8 mouse cellular contexts compared by ENCODE assay signal in the genomic region with DNA sequence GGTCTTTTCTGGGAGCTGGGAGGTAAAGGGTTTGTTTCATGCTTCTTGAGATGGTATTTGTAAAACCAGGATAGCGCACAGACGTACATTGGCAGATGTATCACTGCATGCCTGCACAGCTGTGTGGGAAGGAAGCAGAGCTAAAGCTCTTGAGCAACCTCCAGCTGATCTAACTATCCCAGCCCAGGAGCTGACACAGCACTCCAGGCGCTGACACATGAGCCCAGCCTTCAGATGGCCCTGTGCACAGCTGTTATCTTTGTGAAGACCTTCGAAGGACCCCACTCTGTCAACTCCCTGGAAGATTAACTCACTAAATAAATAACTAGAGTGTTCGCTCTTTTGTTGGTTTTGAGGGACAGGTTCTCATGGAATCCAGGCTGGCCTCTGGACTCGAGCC. TPM values are rescaled to one million over a fixed set of nuclear protein-coding genes. Genes with fewer than 3 reads are reported as not detected.
DNase-seq lines count a peak whose midpoint lies in the region; ATAC-seq and TF ChIP-seq lines count a peak whose summit lies in the region.

No protein-coding gene starts in this region.

- H3K36me3 ChIP-seq in heart, embryonic 16.5 days (ENCODE audit: control insufficient read depth, insufficient read depth), result no peaks in the 10 kb centered on the region
- no peaks in the 10 kb centered on the region for H3K36me3 ChIP-seq in liver, embryonic 15.5 days (replicated peaks)
- no peaks in the 10 kb centered on the region for H3K36me3 ChIP-seq in hindbrain, embryonic 11.5 days (ENCODE audit: control insufficient read depth, insufficient read depth, low read length)

- no peak overlapping the region for H3K4me2 ChIP-seq in heart, embryonic 16.5 days (ENCODE audit: low read depth, low read length)
- H3K4me2 ChIP-seq in liver, embryonic 15.5 days, result no peak overlapping the region
- no peak overlapping the region for H3K4me2 ChIP-seq in hindbrain, embryonic 11.5 days (replicated peaks; ENCODE audit: low read depth, low read length)

- H3K27ac ChIP-seq in heart, embryonic 16.5 days (ENCODE audit: low read length), result peak overlapping the region; percentile 67
- no peak overlapping the region for H3K27ac ChIP-seq in liver, embryonic 15.5 days (replicated peaks)
- H3K27ac ChIP-seq in cerebellum, adult 2 months (ENCODE audit: insufficient read depth, low read length), result no peak overlapping the region
- H3K27ac ChIP-seq in hindbrain, embryonic 11.5 days (ENCODE audit: low read depth, low read length), result no peak overlapping the region

- no peak overlapping the region for H3K9ac ChIP-seq in heart, embryonic 16.5 days (ENCODE audit: low read length)
- H3K9ac ChIP-seq in liver, embryonic 15.5 days, result no peak overlapping the region
- no peak overlapping the region for H3K9ac ChIP-seq in hindbrain, embryonic 11.5 days (ENCODE audit: low read depth, low read length)

- peaks cover 22% of the 10 kb centered on the region for H3K4me1 ChIP-seq in heart, embryonic 16.5 days (ENCODE audit: control insufficient read depth, insufficient read depth, low read length)
- peaks cover 15% of the 10 kb centered on the region for H3K4me1 ChIP-seq in liver, embryonic 15.5 days (replicated peaks)
- H3K4me1 ChIP-seq in cerebellum, adult 2 months (ENCODE audit: control insufficient read depth, insufficient read depth, low read length), result no peaks in the 10 kb centered on the region
- no peaks in the 10 kb centered on the region for H3K4me1 ChIP-seq in hindbrain, embryonic 11.5 days (replicated peaks; ENCODE audit: control insufficient read depth, insufficient read depth, low read length)

- no peak overlapping the region for H3K4me3 ChIP-seq in heart, embryonic 16.5 days (ENCODE audit: low read length)
- no peak overlapping the region for H3K4me3 ChIP-seq in liver, embryonic 15.5 days (replicated peaks)
- H3K4me3 ChIP-seq in cerebellum, adult 2 months (replicated peaks; ENCODE audit: insufficient read depth, low read depth, low read length), result no peak overlapping the region
- H3K4me3 ChIP-seq in hindbrain, embryonic 11.5 days (ENCODE audit: low read depth, low read length), result no peak overlapping the region

- peak; percentile 66 for DNase-seq in 416B (ENCODE audit: low read depth)
- DNase-seq in adrenal gland, postnatal 25 days, result peak; percentile 23
- DNase-seq in right cerebral cortex, postnatal 25 days, result no peak
- no peak for DNase-seq in cerebellum, adult 2 months
- no peak for DNase-seq in thymus, adult 18-20 months
- no peak for DNase-seq in hindbrain, embryonic 11.5 days (ENCODE audit: low spot score)

- H3K27me3 ChIP-seq in heart, embryonic 16.5 days (ENCODE audit: control insufficient read depth, insufficient read depth, low read length), result no peaks in the 10 kb centered on the region
- no peaks in the 10 kb centered on the region for H3K27me3 ChIP-seq in liver, embryonic 15.5 days
- H3K27me3 ChIP-seq in cerebellum, adult 2 months (ENCODE audit: control insufficient read depth, insufficient read depth, low read length), result no peaks in the 10 kb centered on the region
- H3K27me3 ChIP-seq in hindbrain, embryonic 11.5 days (ENCODE audit: control insufficient read depth, insufficient read depth, low read length), result no peaks in the 10 kb centered on the region

- TF ChIP-seq CTCF in cerebellum, adult 2 months (IDR thresholded peaks at IDR 0.05; ENCODE audit: borderline replicate concordance, insufficient read depth, low read depth, low read length), result no peak

- no peak for TF ChIP-seq POLR2A in cerebellum, adult 2 months (IDR thresholded peaks at IDR 0.05; ENCODE audit: borderline replicate concordance, insufficient read depth, low read length)

- 23% methylated on average over 6 of the region's 6 CpGs for whole genome bisulfite sequencing in heart, embryonic 16.5 days
- WGBS in liver, embryonic 15.5 days (ENCODE audit: insufficient replicate concordance), result 25% methylated on average over 6 of the region's 6 CpGs
- 72% methylated on average over 6 of the region's 6 CpGs for WGBS in cerebellum, adult 2 months
- 64% methylated on average over 6 of the region's 6 CpGs for WGBS in hindbrain, embryonic 11.5 days

- no peaks in the 10 kb centered on the region; the same call in 1 of the 2 replicates for H3K9me3 ChIP-seq in heart, embryonic 16.5 days (replicated peaks; ENCODE audit: control insufficient read depth, low read length)
- no peaks in the 10 kb centered on the region for H3K9me3 ChIP-seq in liver, embryonic 15.5 days (replicated peaks)
- no peaks in the 10 kb centered on the region for H3K9me3 ChIP-seq in hindbrain, embryonic 11.5 days (ENCODE audit: control insufficient read depth, low read length)

- ATAC-seq in heart, embryonic 16.5 days (replicated peaks; ENCODE audit: extremely low read depth, insufficient read depth, low FRiP score), result peak; percentile 60; the same call in 1 of the 2 replicates
- peak; percentile 53; the same call in 1 of the 2 replicates for ATAC-seq in liver, embryonic 15.5 days (ENCODE audit: insufficient read depth)
- ATAC-seq in hindbrain, embryonic 11.5 days (ENCODE audit: low FRiP score), result no peak

RNA-seq across cellular contexts. Expression of a gene that starts 48.4 kb away (rescaled TPM):
- total RNA-seq in adrenal gland, postnatal 25 days (2021), result 15.0 and 16.0 TPM in 2 replicates
- polyA plus RNA-seq in heart, embryonic 16.5 days (2015; fragmentation: Nextera tagmentation; extraction: Ambion mirVana), result 88.9 and 92.1 TPM in 2 replicates
- polyA plus RNA-seq in liver, embryonic 15.5 days (2015; fragmentation: Nextera tagmentation; extraction: Ambion mirVana), result 8.8 and 9.2 TPM in 2 replicates
- polyA plus RNA-seq in cerebellum, adult 2 months (2012; rRNA removed), result 119 and 126 TPM in 2 replicates
- polyA plus RNA-seq in hindbrain, embryonic 11.5 days (2014; fragmentation: Nextera tagmentation; extraction: Ambion mirVana), result 13.8 and 14.1 TPM in 2 replicates

Comparison
In these comparisons a context has a peak if more than half of its experiments do, and no peak if none do; other contexts are left out.
1. DNase-seq: peak in 416B (single experiment) and adrenal gland, postnatal 25 days (single experiment); none in right cerebral cortex, postnatal 25 days (single experiment), cerebellum, adult 2 months (0 of 2), thymus, adult 18-20 months (0 of 2) and hindbrain, embryonic 11.5 days (single experiment).